Mouse (Mus musculus): ENCODE results near the gene Hoxd9.

Gene Hoxd9

DNA sequence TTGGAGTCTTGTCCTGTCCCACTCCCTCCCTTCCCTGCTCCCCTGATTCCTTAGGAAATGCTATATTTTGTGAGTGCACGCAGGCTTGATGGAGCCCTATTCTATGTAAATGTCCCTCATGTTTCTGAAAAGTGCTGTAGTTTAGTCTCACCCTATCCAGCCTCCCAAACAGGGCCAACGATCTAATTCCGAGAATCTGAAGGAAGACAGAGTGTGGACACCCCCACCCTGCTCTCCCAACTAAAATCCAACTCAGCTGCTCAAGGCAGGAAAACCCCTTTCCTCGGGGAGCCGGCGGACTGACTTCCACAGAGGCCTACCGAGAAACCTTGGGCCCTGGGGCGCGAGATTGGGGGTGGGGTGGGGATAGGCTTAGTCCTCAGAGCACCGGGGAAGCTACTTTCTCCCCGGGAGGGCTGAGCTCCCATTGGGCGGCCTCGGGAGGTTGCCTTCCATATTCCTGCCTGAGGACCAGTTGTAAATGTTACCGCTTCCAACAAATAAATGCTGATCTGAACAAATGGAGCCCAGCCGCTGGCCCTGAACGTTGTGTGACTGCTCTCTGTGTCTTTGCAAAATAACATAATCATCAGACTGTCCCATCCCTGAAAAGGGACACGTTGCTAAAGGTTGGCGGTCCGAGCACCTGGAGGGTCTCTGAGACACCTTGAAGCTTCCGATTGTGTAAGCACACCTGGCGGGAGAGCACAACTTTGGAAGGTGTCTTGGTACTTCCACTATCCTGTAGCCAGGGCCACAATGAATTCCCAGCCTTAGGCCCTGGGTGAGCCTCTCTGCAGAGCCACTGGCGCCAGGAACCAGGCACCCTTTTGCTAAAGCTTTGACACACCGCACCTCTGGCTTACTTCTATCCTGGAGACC lies 2.4 kb downstream of the Hoxd9 start:
- DNase-seq = no peak

DNA sequence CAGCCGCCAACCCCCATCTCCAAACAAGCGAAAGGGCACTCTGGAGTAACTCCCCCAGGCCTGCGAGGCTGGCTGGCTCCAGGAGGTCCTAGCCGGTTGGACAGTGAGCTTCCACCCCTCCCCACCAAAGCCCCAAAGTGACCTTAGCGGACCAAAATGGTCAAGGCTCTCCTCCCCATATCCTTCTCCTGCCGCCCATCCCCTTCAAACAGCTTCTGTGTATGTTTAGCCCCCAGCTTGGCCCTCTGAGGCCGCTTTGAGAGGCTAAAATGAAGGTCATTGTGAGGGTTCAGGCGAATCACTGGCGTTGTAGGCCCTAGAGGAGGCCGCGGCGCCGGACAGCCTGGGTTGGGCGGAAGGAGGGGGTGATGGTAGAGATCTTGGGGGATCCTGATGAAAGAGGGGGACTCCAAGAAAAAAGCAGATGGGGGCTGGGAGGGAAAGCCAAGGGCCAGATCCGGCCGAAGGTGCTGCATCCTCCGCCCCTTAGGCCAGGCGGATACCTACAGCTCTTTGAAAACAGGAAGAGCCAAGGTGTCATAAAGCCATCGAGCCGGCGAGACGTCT lies 3.1 kb downstream of the Hoxd9 start:
- DNase-seq = peak; percentile 51 to 69

DNA sequence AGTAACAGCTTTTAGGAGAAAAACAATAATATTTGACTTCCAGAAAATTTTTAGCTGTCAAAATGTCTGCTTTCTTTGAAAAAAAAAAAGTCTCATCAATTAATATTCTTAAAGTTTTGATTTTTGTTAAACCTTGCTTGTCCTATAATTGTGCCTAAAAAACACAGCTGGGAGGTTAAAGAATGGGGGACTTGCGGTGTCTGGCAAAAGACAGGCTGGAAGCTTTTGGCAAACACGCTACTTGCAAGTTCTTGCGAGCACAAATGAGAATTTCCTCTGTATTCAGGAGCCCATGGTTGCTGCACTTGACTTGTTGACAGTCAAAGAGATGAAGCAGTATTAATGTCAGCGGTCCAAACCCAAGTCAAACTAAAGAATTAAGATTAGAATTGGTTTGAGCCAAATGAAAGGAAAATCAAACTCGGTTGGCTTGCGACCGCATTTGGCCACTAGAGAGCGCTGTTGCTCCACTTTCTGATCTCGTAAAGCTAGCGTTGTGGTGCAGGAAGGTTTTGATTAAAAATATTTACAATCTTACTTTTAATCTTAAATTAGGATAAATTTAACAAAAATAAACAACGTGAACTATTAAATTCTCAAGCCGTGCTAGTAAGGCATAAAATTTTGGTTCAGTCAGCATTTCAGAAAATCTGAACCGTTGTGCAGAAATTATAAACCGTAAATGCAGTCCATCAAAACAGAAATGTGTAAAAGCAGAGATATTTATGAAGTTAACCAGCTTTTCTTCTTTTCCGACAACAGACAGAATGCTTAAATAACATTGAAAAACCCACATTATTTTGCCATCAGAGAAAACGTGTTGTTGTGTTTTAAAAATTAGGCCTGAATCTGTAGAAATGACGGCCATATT lies 4.7 kb downstream of the Hoxd9 start:
- DNase-seq = peak; percentile 72 to 88

DNA sequence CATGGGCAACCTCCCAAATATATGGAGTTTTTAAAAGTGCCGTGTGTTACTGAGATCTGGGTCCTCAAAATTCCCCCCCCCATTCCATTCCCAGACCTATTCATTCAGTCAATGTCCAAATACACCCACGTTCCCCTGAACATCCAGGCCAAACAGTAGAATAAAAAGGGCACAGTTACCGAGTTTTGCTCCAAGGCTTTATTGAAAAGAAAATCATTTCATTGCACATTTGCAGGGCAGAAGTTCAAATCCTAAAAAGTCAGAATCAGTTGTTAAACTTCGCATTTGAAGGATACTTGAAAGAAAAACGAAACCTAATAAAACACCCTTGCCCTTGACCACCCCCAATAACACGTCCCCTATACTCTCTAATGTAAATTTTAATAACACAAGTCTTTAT lies 5.3 kb downstream of the Hoxd9 start:
- no peak for DNase-seq

DNA sequence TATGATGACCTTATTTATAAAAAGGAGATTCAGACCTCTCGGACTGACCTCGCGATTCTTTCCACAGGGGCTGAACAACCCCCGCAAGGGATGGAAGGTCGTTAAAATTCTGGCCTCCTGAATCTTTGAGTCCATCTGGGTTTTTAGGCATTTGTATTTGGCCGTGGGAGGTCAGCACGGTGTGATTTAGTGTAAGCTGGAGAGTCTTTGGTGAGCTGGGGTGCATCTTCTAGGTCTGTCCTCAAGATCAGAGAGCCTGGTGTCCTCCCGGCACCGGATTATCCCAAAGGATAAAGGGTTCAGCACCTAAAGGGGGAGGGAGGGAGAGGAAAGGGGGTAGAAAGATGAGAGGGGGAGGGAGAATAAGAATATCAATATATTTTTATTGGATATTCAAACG lies 5.8 kb downstream of the Hoxd9 start:
- no peak for DNase-seq

DNA sequence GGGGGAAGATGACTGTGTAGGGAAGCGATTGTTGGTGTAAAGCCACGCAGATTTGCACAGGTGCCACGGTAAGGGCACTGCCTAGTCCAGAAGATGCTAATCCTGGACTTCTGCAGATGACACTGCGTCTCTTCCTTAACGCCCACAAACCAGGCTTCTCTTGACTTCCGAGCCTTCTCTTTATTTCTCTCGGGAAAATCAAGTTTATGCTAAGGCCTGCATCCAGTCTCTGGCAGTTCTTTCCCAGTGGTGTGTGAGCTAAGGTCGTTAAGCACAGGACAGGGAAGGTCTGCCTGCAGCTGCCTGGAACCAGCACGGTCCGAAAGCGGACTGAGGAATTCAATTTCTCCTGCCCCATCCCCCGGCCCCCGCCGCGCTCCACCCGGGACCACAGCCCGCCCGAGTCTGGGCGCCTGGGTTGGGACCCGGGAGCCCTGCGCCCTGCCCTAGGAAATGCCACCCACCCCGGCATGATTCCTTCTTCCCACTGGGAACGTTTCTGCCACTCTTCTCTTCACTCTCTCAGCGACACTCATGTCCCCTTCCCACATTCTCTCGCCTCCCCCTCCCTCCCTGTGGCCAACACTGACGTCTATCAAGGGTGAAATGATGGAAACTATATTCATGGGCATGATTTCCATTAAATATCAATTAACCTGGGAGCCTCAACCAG lies 6.3 kb downstream of the Hoxd9 start:
- peak; percentile 76 to 80 for DNase-seq

DNA sequence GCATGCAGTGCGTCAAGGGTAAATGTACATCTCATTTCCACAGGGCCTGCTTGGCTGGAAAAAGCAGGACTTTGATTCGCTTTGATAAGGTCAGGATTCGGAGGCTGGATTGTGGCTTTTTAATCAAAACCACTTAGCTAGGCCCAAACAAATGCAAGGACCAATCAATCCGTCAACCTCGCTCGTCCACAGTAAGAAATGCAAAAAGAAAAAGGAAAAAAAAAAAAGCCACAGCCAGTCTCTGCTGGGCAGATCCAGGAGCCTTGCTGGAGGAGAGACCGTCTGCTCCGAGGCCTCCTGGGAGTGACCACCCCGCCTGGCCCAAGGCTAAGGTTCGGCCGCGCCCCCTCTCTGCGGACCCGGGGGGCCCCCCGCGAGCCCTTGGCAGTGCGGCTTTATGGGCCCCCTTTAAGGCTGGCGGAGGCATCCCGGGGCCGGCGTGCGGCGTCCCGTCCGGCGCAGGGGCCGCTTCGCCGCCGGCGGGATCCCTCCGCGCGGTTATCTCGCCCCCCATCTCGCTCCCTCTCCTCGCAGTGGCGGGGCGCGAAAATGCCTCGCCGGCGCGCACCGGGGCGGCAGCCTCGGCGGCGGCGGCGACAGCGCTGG lies 7.0 kb downstream of the Hoxd9 start, which contains the start of gene Hoxd8:
Gene Hoxd8, plus strand, starts transcription at position 223 of the 606 bp plus-strand sequence.
- DNase-seq = peak; percentile 81 to 83

DNA sequence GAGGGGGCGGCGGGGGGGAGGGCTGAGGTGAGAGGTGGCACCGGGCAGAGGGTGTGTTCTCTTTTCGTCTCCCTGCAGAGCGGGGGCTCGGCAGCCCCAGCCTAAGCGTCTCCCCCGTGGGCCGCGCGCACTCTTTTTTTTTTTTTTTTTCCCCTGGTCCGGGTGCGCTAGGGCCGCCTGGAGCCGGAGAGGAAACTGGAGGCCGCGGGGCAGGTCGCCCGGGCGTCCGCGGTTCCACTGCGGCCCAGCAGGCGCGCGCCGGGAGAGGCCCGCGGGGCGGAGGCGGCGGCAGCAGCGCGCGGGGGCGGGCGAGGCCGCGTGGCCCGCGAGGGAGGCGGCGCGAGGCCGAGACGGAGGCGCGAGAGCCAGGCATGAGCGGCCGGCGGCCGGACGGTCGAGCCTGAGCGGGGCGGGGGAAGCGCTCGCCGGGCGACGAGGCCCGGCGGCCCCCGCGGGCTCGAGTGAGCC lies 7.5 kb downstream of the Hoxd9 start:
- DNase-seq = peak in 1 of 2 experiments; percentile 23

DNA sequence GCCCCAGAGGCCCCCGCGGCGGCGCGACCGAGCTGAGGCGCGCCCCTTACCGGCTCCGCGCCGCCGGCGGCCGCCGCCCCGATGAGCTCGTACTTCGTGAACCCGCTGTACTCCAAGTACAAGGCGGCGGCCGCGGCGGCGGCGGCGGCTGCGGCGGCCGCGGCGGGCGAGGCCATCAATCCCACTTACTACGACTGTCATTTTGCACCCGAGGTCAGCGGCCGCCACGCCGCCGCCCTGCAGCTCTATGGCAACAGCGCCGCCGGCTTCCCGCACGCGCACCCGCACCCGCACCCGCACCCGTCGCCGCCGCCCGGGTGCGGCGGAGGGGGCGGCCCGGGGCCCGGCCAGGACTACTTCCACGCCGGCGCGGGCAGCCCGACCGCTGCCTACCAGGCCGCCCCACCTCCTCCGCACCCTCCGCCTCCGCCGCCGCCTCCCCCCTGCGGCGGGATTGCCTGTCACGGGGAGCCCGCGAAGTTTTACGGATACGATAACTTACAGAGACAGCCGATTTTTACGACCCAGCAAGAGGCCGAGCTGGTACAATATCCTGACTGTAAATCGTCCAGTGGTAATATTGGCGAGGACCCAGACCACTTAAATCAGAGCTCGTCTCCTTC lies 8.1 kb downstream of the Hoxd9 start:
- peak; percentile 56 to 58 for DNase-seq

DNA sequence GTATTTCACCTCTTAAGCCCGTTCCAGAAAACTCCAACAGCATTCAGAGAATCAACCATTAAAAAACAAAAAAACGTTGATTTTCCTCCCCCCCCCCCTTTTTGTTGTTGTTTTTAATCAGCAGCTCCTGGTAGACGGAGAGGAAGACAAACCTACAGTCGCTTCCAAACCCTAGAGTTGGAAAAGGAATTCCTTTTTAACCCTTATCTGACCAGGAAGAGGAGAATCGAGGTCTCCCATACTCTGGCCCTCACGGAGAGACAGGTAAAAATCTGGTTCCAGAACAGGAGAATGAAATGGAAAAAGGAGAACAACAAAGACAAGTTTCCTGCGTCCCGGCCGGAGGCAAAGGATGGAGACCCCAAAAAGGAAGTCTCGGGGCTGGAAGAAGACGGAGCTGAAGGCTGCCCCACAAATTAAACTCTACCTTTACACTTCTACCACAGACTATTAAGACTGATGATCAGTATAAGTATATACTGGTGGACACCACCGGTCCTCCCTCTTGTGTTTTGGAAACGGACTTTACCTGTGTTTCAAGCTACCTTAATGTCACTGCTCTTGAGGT lies 8.9 kb downstream of the Hoxd9 start:
- DNase-seq = no peak

DNA sequence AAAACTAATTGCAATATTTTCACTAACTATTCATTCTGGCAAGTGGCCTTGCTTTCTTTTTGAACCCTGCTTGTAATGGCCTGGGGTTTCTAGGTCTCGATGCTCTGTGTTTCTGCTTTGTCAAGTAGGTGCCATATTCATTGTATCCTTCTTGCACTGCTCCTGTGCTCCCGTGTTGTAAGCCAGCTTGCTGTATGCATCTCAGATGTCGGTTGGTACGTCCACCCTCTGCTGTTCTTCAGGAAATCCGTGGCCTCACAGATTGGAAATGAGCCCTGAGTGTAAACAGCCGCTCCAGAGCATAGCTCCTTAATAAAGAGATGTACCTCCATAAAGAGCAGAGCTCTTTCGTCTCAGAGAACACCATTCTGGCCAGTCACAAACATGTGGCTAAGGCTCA lies 10.1 kb downstream of the Hoxd9 start:
- DNase-seq = no peak

DNA sequence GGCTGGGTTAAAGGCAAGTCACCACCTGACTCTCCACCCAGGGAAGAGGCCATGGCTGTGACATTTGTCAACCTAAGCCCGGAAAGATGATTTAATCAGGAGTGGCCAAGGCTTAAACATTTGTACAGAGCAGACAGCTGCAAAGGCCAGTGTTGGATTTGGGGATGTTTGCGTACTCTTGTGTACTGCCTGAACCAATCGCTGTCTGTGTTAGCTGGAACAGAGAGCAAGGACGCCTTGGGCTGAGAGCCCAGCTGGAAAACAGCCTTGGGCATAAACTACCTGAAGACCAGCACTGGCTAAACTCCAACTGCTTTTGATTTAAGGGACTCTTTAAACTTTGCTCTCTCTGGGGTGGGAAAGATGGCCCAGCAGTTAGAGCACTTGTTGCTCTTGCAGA lies 11.1 kb downstream of the Hoxd9 start:
- DNase-seq = peak; percentile 42 to 66

DNA sequence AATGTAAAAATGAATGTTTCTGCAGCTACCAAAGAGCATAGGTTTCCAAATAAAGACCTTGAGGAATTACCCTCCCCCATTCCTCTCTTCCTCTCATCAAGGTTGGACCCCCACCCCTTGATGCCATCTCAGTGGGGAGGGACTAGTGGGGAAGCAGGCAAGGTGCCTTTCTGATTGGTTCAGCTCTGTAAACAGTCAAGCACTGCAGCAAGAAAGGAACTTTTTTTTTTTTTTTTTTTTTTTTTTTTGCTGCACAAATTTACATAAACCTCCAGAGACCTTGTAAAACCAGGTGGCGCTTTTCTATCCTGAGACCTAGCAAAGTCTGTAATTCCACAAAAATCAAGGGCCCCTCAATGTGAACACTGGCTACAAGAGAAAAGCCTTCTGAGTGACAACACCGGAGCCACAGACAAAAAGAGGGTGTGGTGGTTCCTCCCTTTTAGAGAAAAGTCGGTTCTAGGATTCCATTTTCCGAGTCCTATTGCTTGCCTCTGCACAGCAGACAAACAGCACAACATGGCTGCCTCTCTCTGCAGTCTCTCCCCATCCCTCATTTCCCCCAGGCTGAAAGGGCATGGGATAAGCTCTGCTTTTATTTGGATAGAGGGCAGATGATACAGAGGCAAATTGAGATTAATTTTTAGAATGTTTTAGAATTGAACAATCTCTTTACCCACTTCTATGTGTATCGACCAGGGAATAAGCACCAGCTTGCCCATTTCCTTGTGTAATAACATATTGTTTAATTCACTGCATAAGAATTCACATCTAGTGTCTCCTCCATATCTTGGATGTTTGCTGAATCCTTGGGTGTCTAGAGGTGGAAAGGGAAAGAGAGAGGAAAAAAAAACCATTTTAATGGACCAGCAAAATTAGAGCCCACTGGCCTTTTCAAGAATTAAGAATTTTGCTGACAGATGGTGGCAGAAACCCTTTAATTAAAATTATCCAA lies 12.2 kb downstream of the Hoxd9 start:
- DNase-seq = no peak

DNA sequence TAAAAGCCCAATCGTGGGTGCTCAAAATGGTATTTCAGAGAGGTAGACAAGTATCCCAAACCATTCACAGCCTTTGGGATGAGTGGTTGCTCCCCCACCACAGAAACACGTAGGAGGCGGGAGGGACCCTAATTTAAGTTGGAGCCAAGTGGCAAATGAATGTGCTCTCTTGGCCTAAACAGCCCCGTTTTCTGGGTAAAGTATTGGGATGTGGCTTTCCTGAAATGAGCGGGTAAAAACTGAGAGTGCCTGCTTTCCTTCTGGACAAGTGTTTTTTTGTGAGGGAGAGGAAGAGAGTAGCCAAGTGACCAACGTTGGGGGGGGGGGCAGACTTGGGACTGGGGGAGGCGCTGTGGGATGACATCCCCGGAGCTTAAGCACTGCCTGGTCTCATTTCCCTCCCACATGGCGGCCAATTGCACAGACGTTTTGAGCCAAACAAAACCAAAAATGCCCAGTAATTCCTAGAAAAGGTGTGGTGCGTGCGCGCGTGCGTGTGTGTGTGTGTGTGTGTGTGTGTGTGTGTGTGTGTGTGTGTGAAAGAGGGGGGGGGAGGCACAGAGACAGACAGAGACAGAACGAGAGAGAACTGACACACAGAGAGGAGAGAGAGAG lies 13.5 kb downstream of the Hoxd9 start:
- no peak for DNase-seq

DNA sequence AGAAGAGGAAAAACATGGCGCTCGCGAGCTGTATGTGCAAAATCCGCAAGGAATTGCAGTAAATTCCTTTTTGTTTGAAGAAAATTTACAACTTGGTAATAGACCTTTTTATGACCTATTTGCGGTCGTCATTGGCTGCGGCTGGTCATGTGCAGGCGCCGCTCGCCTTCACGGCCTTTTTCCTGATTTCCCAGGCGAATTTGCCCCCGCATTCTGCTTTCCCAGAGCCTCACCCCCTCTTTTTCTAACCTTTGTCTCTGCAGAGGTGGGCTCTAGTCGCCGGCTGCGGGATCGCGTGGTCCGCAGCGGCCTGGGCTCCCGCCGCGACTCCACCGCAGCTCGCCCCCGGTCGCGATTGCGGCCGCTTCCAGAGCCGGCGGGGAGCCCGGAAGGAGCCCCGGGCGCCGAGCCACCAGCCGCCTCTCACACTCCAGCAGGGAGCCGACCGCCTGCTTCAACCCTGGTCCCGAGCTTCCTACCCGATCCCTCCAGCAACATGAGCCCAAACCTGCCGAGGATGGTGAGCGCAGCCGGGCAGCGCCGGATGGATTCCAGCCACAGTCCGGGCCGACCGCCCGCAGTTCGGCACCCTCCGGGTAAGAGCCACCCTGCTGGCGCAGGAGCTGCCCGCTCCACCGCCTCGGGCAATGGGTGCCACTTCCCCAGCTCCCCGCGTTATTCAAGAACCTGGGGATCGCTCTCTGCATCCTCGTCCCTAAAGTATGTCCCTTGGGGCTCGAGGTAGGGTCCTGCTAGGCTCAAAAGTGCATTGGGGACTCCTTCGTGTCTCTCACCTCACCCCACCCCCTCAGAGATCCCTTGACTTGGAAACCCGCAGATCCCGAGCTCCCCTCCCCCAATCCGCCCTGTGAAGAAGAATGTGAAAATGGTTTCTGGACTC lies 14.4 kb downstream of the Hoxd9 start, which contains the start of the genes Hoxd3 and Hoxd4:
Gene Hoxd3, plus strand, starts transcription at position 207 of the 901 bp plus-strand sequence.
Gene Hoxd4, plus strand, starts transcription at position 209 of the 901 bp plus-strand sequence.
- peak; percentile 72 to 73 for DNase-seq

DNA sequence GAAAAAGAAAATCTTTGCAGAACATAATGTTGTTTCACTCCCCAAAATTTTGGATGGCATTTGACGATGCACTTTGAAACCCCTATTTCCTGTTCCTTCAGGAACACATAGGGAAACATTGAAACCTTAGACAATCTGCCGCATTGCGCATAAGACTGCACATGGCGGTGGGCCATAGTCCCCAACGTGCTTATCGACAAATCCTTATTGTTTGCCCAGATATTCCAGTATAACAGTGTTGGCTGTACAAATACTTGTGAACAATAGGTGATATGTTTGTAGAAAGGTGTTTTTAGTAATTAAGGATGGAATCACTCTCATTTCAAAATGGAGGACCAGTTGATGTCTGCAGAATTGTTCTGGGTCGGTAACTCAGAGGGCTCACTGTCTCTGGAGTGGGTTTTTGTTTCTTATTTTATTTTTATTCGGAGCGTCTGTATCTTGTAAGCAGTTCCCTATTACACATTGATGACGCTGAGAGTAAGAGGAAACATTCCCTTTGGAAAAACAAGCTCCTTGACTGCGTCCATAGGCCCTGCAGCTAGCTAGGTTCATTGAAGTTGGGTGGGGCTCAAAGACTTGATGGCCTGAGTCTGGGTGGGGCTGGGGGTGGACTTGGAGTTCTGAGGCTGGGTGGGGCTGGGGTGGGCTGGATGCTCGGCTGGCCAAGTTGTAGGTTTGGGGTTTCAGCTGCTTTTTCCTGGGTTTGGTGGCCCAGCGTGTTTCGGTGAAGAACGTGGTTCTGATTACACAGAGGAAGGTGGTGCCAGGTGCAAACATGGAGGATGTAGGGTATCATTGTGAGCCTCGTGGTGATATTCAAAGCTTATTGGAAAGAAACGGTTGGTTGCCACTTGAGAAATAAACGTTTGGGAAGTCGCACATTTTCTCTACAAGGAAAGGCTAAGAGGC lies 16.0 kb downstream of the Hoxd9 start:
- no peak for DNase-seq

DNA sequence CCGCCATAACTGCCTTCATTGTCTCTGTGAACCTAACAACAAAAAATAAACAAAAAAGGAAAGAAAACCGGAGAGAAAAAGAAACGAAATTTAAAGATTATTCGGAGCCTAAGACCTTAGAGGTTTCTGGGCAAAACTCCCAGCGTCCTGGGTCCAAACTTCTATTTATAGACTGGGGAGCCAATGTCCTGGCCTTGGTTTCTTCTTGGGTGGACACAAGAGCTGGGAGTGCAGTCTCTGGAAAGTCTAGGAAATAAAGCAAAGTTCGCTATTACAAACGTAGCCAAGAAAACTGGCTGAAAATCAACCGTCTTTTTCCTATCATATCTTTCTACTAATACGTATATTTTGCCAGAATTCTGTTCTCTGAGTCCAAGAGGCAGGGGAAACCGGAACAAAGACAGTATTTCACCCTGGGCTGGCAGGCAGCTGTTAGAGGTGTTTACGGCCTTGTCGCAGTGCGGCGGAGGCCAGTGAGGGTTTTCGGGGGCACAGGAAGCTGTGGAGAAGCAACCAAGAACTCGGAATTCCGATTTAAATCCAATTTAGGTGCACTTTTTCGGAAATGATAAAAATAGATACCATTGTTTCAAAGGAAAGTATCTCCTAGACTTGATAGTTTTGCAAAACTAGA lies 16.7 kb downstream of the Hoxd9 start:
- no peak for DNase-seq

Measured in kidney, adult 8-10 months (tissue).